Mouse (Mus musculus): Measurements from ENCODE around the gene Sorcs3. TPM values are rescaled to one million over a fixed set of nuclear protein-coding genes. Genes with fewer than 3 reads are reported as not detected.

Gene Sorcs3
- polyA plus RNA-seq, 1 experiment from 2014 or later: 0.48 TPM

DNA sequence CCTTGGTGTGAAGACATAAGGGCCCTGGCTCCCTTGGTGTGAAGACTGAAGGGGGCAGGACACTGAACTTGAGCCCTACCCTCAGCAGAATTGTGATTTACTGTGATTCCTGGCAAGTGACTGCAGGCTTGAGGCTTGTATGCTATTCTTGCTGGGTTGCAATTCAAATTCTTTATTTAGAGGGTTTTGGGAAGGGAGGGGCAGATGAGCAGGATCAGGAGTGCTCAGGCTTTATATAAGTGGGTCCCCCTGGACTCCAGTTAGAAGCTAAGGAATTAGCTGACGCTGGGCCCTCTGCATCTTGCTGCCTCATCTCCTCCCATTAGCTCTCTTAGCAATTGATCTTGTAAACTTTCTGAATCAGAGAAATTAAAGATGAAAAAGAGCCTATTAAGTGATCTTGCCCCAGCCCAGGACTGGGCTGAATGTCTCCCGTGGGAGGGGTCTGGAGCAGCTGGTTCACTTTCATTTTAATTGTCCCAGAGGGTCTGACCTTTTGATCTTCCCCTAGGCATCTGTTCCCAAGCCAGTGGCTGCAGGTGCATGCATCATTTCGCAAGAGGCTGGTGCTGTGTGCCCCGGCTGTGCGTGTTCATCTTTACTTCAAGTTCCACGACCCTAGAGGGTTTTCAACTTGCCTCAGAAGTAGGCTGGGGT lies 425.0 kb downstream of the Sorcs3 start:
- DNase-seq (ENCODE audit: low spot score): no peak
- H3K36me3 ChIP-seq (ENCODE audit: control insufficient read depth, insufficient read depth, low read length): no peaks in the 10 kb centered on the region
- no peaks in the 10 kb centered on the region for H3K9me3 ChIP-seq (ENCODE audit: control insufficient read depth, low read length)
- no peak overlapping the region for H3K27ac ChIP-seq (ENCODE audit: low read depth, low read length)
- no peak for ATAC-seq (replicated peaks; ENCODE audit: low FRiP score)
- no peak overlapping the region for H3K4me2 ChIP-seq
- H3K9ac ChIP-seq (ENCODE audit: low read depth, low read length): no peak overlapping the region
- no peak overlapping the region for H3K4me3 ChIP-seq (ENCODE audit: low read depth, low read length)
- H3K27me3 ChIP-seq (replicated peaks; ENCODE audit: control insufficient read depth, insufficient read depth, low read length): no peaks in the 10 kb centered on the region
- H3K4me1 ChIP-seq (replicated peaks; ENCODE audit: control insufficient read depth, insufficient read depth, low read length): no peaks in the 10 kb centered on the region
- WGBS: 63% methylated on average over 6 of the region's 6 CpGs

DNA sequence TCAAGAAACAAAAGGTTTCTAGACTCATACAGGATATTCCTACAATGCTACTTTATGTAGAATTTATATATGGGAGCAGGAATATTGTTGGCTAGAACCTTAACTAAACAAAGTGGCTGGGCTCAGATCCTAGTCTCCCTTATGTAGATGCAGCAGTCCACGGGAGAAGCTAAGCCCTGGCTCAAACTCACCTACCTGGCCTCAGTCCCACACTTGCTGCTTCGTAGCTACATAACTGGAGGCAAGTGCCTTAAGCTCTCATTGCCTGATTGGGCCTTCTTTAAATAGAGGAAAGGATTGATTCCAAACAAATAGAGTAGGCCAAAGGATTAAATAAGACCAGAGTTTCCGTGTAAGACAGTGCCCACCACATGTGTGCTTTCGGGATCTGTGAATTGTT lies 436.7 kb downstream of the Sorcs3 start:
- no peak overlapping the region for H3K9ac ChIP-seq (ENCODE audit: low read depth, low read length)
- H3K27me3 ChIP-seq (replicated peaks; ENCODE audit: control insufficient read depth, insufficient read depth, low read length): no peaks in the 10 kb centered on the region
- WGBS: 76% methylated on average over 4 of the region's 4 CpGs
- ATAC-seq (replicated peaks; ENCODE audit: low FRiP score) (no peak), DNase-seq (ENCODE audit: low spot score) (no peak)
- no peak overlapping the region for H3K4me3 ChIP-seq (ENCODE audit: low read depth, low read length)
- H3K4me2 ChIP-seq: no peak overlapping the region
- no peak overlapping the region for H3K27ac ChIP-seq (ENCODE audit: low read depth, low read length)
- H3K4me1 ChIP-seq (replicated peaks; ENCODE audit: control insufficient read depth, insufficient read depth, low read length): no peaks in the 10 kb centered on the region
- H3K36me3 ChIP-seq (ENCODE audit: control insufficient read depth, insufficient read depth, low read length): no peaks in the 10 kb centered on the region
- H3K9me3 ChIP-seq (ENCODE audit: control insufficient read depth, low read length): no peaks in the 10 kb centered on the region

GRCm38 (mm10) chr19:48649941-48650340 lies 444.1 kb downstream of the Sorcs3 start:
- no peak overlapping the region for H3K4me2 ChIP-seq
- DNase-seq (ENCODE audit: low spot score): no peak
- WGBS: 69% methylated on average over 2 of the region's 2 CpGs
- no peaks in the 10 kb centered on the region for H3K4me1 ChIP-seq (replicated peaks; ENCODE audit: control insufficient read depth, insufficient read depth, low read length)
- H3K27ac ChIP-seq (ENCODE audit: low read depth, low read length): no peak overlapping the region
- H3K36me3 ChIP-seq (ENCODE audit: control insufficient read depth, insufficient read depth, low read length): no peaks in the 10 kb centered on the region
- H3K9ac ChIP-seq (ENCODE audit: low read depth, low read length): no peak overlapping the region
- no peak overlapping the region for H3K4me3 ChIP-seq (ENCODE audit: low read depth, low read length)
- ATAC-seq (replicated peaks; ENCODE audit: low FRiP score): no peak
- H3K27me3 ChIP-seq (replicated peaks; ENCODE audit: control insufficient read depth, insufficient read depth, low read length): no peaks in the 10 kb centered on the region
- H3K9me3 ChIP-seq (ENCODE audit: control insufficient read depth, low read length): no peaks in the 10 kb centered on the region

DNA sequence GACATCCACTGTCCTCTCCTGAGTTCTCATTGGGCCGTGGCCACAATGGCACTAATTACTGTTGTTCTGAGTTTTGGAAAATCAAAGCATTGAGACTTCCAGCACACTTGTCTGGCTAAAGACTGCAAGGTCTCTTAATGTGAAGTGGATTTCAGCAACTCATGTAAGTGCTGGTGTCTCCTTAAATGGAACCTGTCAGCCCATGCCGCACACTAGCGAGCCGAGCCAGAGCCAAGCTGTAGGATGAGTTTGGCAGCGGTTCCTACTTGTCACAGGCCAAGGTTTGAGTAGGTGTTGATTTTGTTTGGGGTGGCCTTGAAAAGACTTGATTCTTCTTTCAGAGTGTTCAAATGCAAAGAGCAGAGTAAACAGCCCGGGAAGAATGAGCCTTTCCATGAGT lies 445.8 kb downstream of the Sorcs3 start:
- no peaks in the 10 kb centered on the region for H3K9me3 ChIP-seq (ENCODE audit: control insufficient read depth, low read length)
- no peak overlapping the region for H3K9ac ChIP-seq (ENCODE audit: low read depth, low read length)
- H3K4me2 ChIP-seq: no peak overlapping the region
- DNase-seq (ENCODE audit: low spot score): no peak
- WGBS: 91% methylated on average over 6 of the region's 6 CpGs
- ATAC-seq (replicated peaks; ENCODE audit: low FRiP score): no peak
- no peak overlapping the region for H3K27ac ChIP-seq (ENCODE audit: low read depth, low read length)
- H3K27me3 ChIP-seq (replicated peaks; ENCODE audit: control insufficient read depth, insufficient read depth, low read length): no peaks in the 10 kb centered on the region
- no peaks in the 10 kb centered on the region for H3K36me3 ChIP-seq (ENCODE audit: control insufficient read depth, insufficient read depth, low read length)
- H3K4me1 ChIP-seq (replicated peaks; ENCODE audit: control insufficient read depth, insufficient read depth, low read length): no peaks in the 10 kb centered on the region
- no peak overlapping the region for H3K4me3 ChIP-seq (ENCODE audit: low read depth, low read length)

- no peaks in the 10 kb centered on the region for H3K4me1 ChIP-seq (replicated peaks; ENCODE audit: control insufficient read depth, insufficient read depth, low read length)
- WGBS: 88% methylated on average over 6 of the region's 6 CpGs
- H3K4me3 ChIP-seq (ENCODE audit: low read depth, low read length): no peak overlapping the region
- no peaks in the 10 kb centered on the region for H3K27me3 ChIP-seq (replicated peaks; ENCODE audit: control insufficient read depth, insufficient read depth, low read length)
- H3K9ac ChIP-seq (ENCODE audit: low read depth, low read length): no peak overlapping the region
- no peak overlapping the region for H3K4me2 ChIP-seq
- DNase-seq (ENCODE audit: low spot score) (no peak), ATAC-seq (replicated peaks; ENCODE audit: low FRiP score) (no peak)
- H3K9me3 ChIP-seq (ENCODE audit: control insufficient read depth, low read length): no peaks in the 10 kb centered on the region
- no peaks in the 10 kb centered on the region for H3K36me3 ChIP-seq (ENCODE audit: control insufficient read depth, insufficient read depth, low read length)
- no peak overlapping the region for H3K27ac ChIP-seq (ENCODE audit: low read depth, low read length)
Observed at GRCm38 (mm10) chr19:48660201-48660600, 454.4 kb downstream of the Sorcs3 start.

GRCm38 (mm10) chr19:48679896-48680295 lies 474.1 kb downstream of the Sorcs3 start:
- ATAC-seq (replicated peaks; ENCODE audit: low FRiP score): no peak
- WGBS: 97% methylated on average over 1 of the region's 1 CpGs
- H3K4me1 ChIP-seq (replicated peaks; ENCODE audit: control insufficient read depth, insufficient read depth, low read length): no peaks in the 10 kb centered on the region

DNA sequence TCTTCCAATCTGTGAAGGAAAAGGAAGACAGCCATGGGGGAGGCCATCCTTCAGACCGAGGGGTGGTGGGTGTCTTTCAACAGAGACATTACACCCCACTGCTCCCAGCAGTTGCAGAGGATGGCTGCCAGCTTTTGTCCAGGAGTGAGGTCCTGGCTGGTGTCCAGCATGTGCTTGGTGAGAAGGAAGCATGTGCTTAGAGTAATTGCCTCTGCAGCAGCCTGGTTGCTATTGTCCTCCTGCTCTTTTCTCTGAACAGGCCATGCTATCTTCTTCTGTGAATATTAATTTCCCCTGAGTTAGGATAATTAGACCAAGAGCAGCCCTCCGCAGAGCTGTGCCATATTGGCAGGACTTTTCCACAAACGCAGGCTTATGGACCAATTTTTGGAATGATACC lies 476.7 kb downstream of the Sorcs3 start:
- WGBS: 72% methylated on average over 3 of the region's 3 CpGs
- no peaks in the 10 kb centered on the region for H3K4me1 ChIP-seq (replicated peaks; ENCODE audit: control insufficient read depth, insufficient read depth, low read length)
- ATAC-seq (replicated peaks; ENCODE audit: low FRiP score): no peak

More at GRCm38 (mm10) chr19:48679896-48680295, 474.1 kb downstream of the Sorcs3 start:
- no peaks in the 10 kb centered on the region for H3K9me3 ChIP-seq (ENCODE audit: control insufficient read depth, low read length)
- H3K4me3 ChIP-seq (ENCODE audit: low read depth, low read length): no peak overlapping the region
- no peak overlapping the region for H3K27ac ChIP-seq (ENCODE audit: low read depth, low read length)
- no peak overlapping the region for H3K4me2 ChIP-seq
- no peak overlapping the region for H3K9ac ChIP-seq (ENCODE audit: low read depth, low read length)
- H3K27me3 ChIP-seq (replicated peaks; ENCODE audit: control insufficient read depth, insufficient read depth, low read length): no peaks in the 10 kb centered on the region
- H3K36me3 ChIP-seq (ENCODE audit: control insufficient read depth, insufficient read depth, low read length): no peaks in the 10 kb centered on the region
- DNase-seq (ENCODE audit: low spot score): no peak

GRCm38 (mm10) chr19:48686369-48686768 lies 480.5 kb downstream of the Sorcs3 start:
- H3K27ac ChIP-seq (ENCODE audit: low read depth, low read length): no peak overlapping the region
- H3K36me3 ChIP-seq (ENCODE audit: control insufficient read depth, insufficient read depth, low read length): no peaks in the 10 kb centered on the region
- no peaks in the 10 kb centered on the region for H3K9me3 ChIP-seq (ENCODE audit: control insufficient read depth, low read length)
- H3K27me3 ChIP-seq (replicated peaks; ENCODE audit: control insufficient read depth, insufficient read depth, low read length): no peaks in the 10 kb centered on the region
- H3K4me2 ChIP-seq: no peak overlapping the region
- H3K9ac ChIP-seq (ENCODE audit: low read depth, low read length): no peak overlapping the region
- no peaks in the 10 kb centered on the region for H3K4me1 ChIP-seq (replicated peaks; ENCODE audit: control insufficient read depth, insufficient read depth, low read length)
- ATAC-seq (replicated peaks; ENCODE audit: low FRiP score) (no peak), DNase-seq (ENCODE audit: low spot score) (no peak)
- no peak overlapping the region for H3K4me3 ChIP-seq (ENCODE audit: low read depth, low read length)
- 83% methylated on average over 2 of the region's 2 CpGs for WGBS

More for the DNA sequence above, 476.7 kb downstream of the Sorcs3 start:
- Histone ChIP-seq H3K4me3 (ENCODE audit: low read depth, low read length) (no peak overlapping the region), H3K9me3 (ENCODE audit: control insufficient read depth, low read length) (no peaks in the 10 kb centered on the region), H3K27me3 (replicated peaks; ENCODE audit: control insufficient read depth, insufficient read depth, low read length) (no peaks in the 10 kb centered on the region), H3K27ac (ENCODE audit: low read depth, low read length) (no peak overlapping the region), H3K4me2 (no peak overlapping the region), H3K9ac (ENCODE audit: low read depth, low read length) (no peak overlapping the region), H3K36me3 (ENCODE audit: control insufficient read depth, insufficient read depth, low read length) (no peaks in the 10 kb centered on the region)
- no peak for DNase-seq (ENCODE audit: low spot score)

GRCm38 (mm10) chr19:48700111-48700658 lies 494.4 kb downstream of the Sorcs3 start:
- Histone ChIP-seq H3K4me1 (replicated peaks; ENCODE audit: control insufficient read depth, insufficient read depth, low read length) (no peaks in the 10 kb centered on the region), H3K27me3 (replicated peaks; ENCODE audit: control insufficient read depth, insufficient read depth, low read length) (no peaks in the 10 kb centered on the region), H3K4me2 (no peak overlapping the region), H3K4me3 (ENCODE audit: low read depth, low read length) (no peak overlapping the region), H3K9ac (ENCODE audit: low read depth, low read length) (no peak overlapping the region), H3K27ac (ENCODE audit: low read depth, low read length) (no peak overlapping the region), H3K9me3 (ENCODE audit: control insufficient read depth, low read length) (no peaks in the 10 kb centered on the region), H3K36me3 (ENCODE audit: control insufficient read depth, insufficient read depth, low read length) (no peaks in the 10 kb centered on the region)
- WGBS: 65% methylated on average over 6 of the region's 6 CpGs
- DNase-seq (ENCODE audit: low spot score) (no peak), ATAC-seq (replicated peaks; ENCODE audit: low FRiP score) (no peak)

Data from liver, embryonic 11.5 days (tissue).